Mouse (Mus musculus): ENCODE measurements around the gene Gfpt1. TPM values are rescaled to one million over a fixed set of nuclear protein-coding genes. Genes with fewer than 3 reads are reported as not detected.

The Gfpt1 gene
- total RNA-seq, 2 experiments from 2014 or later, result 50.0 to 51.7 TPM

GRCm38 (mm10) chr6:87131078-87131477 is 88.4 kb downstream of the Gfpt1 start:
- no peak for DNase-seq (ENCODE audit: extremely low spot score in 1 of 2, low spot score in 1 of 2)

GRCm38 (mm10) chr6:87133520-87133919 is 90.9 kb downstream of the Gfpt1 start:
- no peak for DNase-seq (ENCODE audit: extremely low spot score in 1 of 2, low spot score in 1 of 2)

- no peak for DNase-seq (ENCODE audit: extremely low spot score in 1 of 2, low spot score in 1 of 2)
Measured at GRCm38 (mm10) chr6:87133966-87134546, 91.4 kb downstream of the Gfpt1 start.

- DNase-seq (ENCODE audit: extremely low spot score in 1 of 2, low spot score in 1 of 2), result no peak
Measured at GRCm38 (mm10) chr6:87138479-87138878, 95.8 kb downstream of the Gfpt1 start.

GRCm38 (mm10) chr6:87139796-87140553 is 97.3 kb downstream of the Gfpt1 start:
- no peak for DNase-seq (ENCODE audit: extremely low spot score in 1 of 2, low spot score in 1 of 2)

Other genes with a start within 250 kb of the Gfpt1 start
- 1 to 10 TPM; 4.8 to 6.2 TPM for gene Anxa4, start 249.3 kb upstream of the Gfpt1 start, total RNA-seq (2021)
- 100 to 1,000 TPM; 399 to 433 TPM for gene Aak1, start 193.3 kb upstream of the Gfpt1 start, total RNA-seq (2021)
- 10 to 100 TPM; 57.5 to 59.6 TPM for gene Nfu1, start 33.6 kb upstream of the Gfpt1 start, total RNA-seq (2021)
- not detected for gene D6Ertd527e, start 61.9 kb downstream of the Gfpt1 start, total RNA-seq (2021)

Measured in layer of hippocampus, postnatal 25 days (tissue).